Mouse (Mus musculus) cerebellum, adult (tissue): ENCODE data around the gene Acox1.

ENCODE experiments used
- ATAC-seq: cut with Nextera tagmentation; 2 replicates; pipeline ENCODE4 v1.9.2; 2017; ENCODE audit warnings: mild to moderate bottlenecking, moderate library complexity, mixed read lengths; ENCODE audit not compliant: insufficient number of reproducible peaks, low FRiP score, low TSS enrichment

The Acox1 gene

DNA sequence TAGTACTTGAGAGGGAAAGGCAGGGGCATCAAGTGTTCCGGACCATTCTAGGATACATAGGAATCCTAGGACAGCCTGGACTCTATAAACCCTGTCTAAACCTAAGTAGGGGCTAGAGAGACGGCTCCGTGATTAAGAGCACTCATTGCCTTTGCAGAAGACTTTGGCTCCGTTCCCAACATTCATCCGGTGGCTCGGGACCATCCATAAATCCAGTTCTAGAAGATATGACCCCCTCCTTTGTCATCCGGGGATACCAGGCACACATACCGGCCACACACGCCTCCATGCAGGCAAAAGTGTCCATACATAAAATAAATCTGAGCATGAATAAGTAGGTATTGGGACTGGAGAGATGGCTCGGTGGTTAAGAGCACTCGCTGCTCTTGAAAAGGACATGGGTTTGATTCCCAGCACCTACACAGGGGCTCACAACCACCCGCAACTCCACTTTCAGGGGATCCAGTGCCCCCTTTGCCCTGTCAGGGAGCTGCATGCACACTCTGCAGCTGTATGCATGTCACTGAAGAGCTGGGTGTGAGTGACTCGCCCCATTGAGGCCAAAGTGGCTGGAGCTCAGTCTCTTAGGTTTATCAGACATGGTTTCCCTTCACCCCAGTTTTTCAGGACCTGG lies 15.1 kb upstream of the Acox1 start:
- ATAC-seq: no peak

DNA sequence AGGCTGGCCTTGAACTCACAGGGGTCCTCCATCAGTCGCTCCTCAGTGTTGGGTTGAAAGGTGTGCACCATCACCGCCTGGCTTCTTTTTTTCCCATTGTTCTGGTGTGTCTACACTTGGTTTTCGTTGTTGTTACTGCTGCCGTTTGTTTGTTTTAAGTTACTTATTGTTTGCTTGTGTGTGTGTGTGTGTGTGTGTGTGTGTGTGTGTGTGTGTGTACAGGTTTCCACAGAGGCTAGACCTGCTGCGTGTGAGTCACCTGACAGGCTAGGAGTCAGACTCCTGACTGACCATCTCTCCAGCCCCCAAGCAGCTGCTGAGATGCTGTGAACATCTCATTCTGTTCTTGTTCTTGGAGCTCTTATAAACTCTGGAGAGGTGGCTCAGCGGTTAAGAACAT lies 14.0 kb upstream of the Acox1 start:
- no peak for ATAC-seq

GRCm38 (mm10) chr11:116210696-116211095 lies 11.9 kb upstream of the Acox1 start:
- ATAC-seq: no peak

- ATAC-seq: no peak
Measured at GRCm38 (mm10) chr11:116209257-116209656, 10.4 kb upstream of the Acox1 start.

DNA sequence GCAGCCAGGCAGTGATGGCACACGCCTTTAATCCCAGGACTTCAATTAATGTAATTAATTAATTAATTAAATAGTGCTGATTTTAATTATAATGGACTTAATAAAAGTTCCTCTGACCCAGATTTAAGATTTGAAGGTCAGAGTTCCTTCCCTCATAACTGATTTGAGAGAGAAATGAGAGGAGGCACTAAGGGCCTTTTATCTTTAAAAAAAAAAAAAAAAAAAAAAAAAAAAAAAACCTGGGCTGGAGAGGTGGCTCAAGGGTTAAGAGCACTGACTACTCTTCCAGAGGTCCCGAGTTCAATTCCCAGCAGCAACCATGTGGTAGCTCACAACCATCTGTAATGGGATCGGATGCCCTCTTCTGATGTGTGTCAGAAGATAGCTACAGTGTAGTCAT lies 9.8 kb upstream of the Acox1 start:
- no peak for ATAC-seq

GRCm38 (mm10) chr11:116206678-116207077 lies 7.8 kb upstream of the Acox1 start:
- no peak for ATAC-seq

- no peak for ATAC-seq
Measured at GRCm38 (mm10) chr11:116203150-116203549, 4.3 kb upstream of the Acox1 start.

GRCm38 (mm10) chr11:116201151-116201550 lies 2.3 kb upstream of the Acox1 start:
- no peak for ATAC-seq

DNA sequence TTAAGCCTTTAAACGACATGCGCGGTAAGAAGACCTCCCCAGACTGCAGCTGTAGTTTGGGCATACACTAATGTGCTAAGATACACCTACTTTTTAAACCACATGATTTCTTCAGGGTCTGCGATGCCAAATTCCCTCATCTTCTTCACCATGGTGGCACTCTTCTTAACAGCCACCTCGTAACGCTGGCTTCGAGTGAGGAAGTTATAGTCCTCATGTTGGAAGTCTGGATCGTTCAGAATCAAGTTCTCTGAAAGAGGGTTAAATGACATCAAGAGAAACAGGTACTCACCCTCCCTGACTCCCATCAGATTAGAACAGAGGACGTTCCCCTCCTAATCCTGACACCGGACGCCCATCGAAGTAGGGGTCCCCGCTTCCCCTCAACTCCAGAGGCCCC lies 713 bp downstream of the Acox1 start:
- ATAC-seq: peak; percentile 9; the same call in 1 of the 2 replicates

GRCm38 (mm10) chr11:116197584-116197906 lies 1.3 kb downstream of the Acox1 start:
- ATAC-seq: no peak

DNA sequence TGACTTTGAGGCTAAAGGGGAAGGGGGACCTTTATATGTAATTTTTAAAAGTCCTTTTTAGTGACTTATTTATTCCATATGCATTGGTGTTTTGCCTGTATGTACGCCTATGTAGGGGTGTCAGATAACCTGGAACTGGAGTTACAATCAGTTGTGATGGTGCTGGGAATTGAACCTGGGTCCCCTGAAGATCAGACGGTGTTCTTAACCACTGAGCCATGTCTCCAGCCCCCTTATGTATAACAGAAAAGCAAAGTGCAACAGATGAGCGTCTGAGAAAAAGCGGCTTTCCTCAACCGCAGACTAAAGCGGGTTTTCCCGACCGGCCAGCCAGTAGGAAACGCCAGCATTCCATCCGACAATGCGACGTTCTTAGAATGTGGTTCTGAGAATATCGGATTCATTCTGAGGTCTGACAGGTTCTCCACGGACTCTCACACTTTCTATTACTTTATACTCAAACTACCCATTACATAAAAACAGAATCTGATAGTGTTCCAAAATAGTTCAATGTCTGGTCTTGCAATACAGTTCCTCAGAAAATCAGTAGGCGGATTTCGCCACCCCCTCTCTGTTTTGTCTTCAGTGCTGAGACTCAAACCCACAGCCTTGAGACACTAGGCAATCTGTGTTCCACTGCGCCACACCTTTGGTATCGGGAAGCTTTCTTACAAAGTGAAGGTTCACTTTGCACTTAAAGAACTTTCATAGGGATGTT lies 1.8 kb downstream of the Acox1 start:
- ATAC-seq: no peak

- no peak for ATAC-seq
Measured at GRCm38 (mm10) chr11:116196336-116196735, 2.5 kb downstream of the Acox1 start.

GRCm38 (mm10) chr11:116195252-116195651 lies 3.6 kb downstream of the Acox1 start:
- ATAC-seq: no peak

- ATAC-seq: no peak
Measured at GRCm38 (mm10) chr11:116194619-116195018, 4.2 kb downstream of the Acox1 start.

DNA sequence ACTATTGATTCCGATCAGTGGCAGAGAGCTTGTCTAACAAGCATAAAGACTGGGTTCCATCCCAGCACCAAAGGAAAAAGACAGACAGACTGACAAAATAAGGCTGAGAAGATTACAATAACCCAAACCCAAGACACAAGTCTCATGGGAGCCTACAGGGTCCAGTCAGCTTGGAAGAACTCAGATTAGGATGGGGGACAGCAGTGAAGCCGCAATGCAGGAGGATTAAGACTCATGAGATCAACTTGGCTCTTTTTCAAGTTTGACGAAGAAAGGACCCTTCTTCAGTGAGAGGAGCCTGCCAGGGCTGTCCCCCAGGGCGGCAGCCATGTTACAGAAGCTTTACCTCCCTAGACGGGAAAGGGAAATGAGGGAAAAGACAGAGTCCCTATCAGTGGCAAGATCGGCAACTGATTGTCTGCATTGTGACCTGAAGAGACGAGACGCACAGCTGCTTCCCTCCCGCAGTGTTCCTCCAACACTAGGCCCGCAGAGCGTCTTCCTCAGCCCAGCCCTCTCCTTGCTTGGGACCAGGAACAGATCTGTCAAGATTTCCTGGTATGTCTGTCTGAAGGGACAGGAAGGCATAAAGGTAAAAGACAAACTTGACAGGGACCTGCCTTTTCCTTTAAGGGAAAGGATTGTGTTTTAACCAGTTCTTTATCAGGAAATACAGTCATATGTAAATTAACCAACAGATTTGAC lies 11.5 kb downstream of the Acox1 start:
- no peak for ATAC-seq

DNA sequence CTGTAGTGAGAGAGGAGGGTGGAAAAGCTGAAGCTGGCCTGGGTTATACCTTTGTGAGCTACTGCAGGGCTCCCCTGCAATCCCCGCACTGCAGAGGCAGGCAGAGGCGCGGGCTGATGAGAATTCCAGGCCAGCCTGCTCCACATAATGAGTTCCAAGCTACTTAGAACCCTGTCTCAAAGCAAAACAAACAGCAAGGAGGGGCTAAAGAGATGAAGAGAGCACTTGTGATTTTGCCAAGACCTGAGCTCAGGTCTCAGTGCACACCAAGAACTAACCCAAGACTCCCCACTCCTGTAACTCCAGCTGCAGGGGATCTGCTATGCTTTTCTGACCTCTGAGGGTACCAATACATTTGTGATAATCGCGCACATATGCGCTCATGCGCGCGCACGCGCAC lies 12.5 kb downstream of the Acox1 start:
- ATAC-seq: no peak

DNA sequence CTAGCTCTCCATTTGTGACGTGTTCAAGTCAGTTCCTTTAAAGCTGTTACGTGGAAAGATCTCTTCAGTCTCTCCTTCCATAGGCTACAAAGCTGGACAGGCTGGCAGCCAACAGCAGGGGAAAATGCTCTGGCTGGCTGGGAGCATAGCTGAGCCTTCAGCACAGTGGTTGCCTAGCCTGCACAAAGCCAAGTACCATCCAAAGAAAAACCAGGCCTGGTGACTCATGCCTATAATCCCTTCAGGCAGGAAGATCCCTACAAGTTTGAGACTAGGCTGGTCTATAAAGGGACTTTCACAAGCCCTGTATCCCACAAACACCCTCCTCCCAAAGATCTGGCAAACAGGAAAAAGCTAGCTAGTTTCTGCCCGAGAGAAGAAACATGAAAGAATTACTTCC lies 13.0 kb downstream of the Acox1 start:
- ATAC-seq: no peak

DNA sequence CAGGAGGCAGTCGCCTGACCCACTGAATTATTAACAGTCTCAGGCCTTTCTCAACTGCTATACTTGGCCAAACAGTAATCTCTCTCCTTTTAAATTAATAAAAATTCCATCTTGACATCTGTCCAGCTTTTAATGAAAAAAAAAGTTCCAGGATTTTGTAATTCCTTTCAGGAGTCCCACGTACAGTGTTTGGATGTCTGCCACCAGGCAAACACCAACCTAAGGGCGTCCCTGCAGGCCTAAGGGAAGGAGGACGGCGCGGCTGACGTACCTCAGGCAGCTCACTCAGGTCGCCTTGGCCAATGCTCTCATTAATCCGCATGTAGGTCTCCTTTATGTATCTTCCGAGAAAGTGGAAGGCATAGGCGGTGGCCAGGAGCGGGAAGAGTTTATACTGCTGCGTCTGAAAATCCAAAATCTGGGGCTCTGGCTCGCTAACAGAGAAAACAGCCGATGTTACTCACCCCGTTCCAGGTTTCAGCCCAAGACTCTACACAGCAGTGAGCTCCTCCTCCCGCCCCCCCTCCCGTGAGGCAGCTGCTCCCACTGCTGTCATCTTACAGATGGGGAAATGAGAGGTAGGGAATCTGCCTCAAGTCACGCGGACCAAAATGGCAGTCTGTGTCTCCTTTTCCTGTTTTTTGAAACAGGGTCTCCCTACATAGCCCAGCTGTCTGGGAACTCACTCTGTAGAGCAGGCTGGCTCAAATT lies 20.3 kb downstream of the Acox1 start:
- ATAC-seq: no peak

DNA sequence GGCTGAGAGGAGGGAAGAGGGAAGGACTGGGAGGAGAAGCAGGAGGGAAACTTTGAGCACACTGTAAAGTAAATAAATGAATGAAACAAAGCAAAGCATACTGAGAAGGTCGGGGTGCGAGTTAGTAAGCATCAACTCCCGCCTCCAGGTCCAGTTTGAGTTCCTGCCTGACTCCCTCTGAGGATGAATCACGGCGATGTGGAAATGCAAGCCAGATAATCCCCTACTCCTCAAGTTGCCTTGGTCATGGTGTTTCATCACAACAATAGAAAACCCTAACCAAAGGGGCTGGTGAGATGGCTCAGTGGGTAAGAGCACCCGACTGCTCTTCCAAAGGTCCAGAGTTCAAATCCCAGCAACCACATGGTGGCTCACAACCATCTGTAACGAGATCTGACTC lies 22.8 kb downstream of the Acox1 start:
- ATAC-seq: no peak

DNA sequence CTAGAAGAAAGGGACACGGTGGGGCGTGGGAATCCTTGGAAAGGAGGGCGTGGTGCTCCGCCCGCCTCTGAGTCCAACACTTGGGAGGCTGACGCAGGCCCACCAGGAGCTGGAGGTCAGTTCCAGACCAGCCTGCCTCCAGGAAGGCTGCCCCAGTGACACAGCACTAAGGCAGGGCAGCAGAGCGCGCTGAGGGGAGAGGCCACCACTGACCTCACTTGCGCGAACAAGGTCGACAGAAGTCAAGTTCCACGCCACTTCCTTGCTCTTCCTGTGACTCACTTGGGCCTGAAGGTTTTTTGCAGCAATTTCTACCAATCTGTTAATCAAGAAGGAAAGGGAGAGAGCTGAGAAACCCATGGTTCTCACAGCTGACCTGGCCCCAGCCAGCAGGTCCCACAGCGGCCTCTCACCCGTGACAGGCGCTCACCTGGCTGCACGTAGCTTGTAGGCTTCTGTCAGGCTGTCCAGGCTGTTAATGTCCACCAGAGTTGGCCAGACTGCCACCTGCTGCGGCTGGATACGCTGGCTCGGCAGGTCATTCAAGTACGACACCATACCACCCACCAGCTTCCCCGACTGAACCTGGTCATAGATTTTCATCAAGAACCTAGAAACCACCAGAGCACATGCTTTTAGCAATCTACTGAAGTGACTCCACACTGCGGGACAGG lies 23.9 kb downstream of the Acox1 start:
- no peak for ATAC-seq

DNA sequence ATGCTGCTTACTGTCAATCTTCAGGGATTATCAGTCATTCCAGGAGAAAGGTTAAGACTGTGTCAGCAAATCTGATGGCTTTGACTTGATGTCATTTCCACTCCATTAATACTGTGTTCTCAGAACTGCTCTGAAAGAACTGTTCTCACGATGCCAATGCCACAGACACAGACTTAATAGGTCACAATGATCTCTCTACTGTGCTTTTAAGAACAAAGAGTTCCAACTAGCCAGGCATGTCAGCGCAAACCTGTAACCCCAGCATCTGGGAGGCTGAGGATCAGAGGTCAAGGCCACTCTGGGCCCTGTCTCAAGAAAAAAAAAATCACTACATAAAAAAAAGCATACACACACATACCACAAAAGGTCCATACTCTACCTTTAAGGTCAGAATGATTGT lies 26.9 kb downstream of the Acox1 start:
- ATAC-seq: no peak
